Mouse (Mus musculus): ENCODE results near the gene Igsf9.

Gene Igsf9

DNA sequence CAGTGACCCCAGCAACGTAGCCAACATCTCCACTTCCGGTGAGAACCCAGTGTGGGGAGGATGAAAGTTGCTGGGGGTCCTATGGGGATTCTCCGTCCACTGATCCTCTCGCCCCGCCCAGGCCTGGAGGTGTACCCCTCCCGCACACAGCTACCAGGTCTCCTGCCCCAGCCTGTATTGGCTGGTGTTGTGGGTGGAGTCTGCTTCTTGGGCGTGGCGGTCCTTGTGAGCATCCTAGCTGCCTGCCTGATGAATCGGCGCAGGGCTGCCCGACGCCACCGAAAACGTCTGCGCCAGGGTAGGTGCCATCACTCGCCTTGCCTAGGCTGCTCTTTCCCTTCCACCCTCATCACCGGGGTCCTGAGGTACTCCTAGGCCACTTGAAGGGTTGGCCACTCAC lies 14.4 kb downstream of the Igsf9 start:
- no peak for DNase-seq (ENCODE audit: low spot score)

- DNase-seq (ENCODE audit: low spot score), result no peak
Observed at GRCm38 (mm10) chr1:172497428-172497827, 15.8 kb downstream of the Igsf9 start.

DNA sequence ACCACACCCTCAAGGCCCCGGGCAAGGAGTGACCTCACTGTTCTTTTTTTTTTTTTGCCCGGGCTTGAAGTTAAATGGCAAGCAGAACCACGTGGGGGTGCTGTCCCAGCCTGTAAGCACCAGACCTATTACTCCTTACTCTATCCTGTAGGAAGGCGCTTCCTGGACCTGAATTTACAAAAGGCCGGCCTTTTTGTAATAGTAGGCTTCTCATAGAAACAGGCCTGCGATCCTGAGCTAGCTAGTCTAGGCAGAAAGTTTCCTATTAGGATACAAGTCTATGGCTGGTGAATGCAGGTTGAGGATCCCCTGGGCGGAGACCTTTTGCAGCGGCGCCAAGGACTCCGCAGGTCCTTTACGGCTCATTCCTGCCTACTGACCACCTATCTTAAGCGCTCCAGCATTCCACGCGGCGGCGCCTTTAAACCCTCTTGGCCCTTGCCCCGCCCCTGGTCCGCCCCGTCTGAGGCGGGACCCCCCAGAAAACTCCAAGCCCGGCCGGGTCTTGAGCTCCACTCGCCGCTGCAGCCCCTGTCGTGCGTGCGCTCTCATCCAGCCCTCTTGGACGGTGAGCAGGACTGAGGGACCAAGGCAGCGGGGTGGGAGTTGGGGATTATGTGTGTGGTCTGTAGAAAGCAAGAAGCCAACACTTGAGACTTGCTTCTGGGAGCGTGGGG lies 18.3 kb downstream of the Igsf9 start, which contains the start of gene Tagln2:
Gene Tagln2, plus strand, starts transcription at position 283 of the 677 bp plus-strand sequence.
- DNase-seq (ENCODE audit: low spot score), result peak; percentile 84

GRCm38 (mm10) chr1:172500451-172501370 lies 19.1 kb downstream of the Igsf9 start:
- peak; percentile 48 for DNase-seq (ENCODE audit: low spot score)

- DNase-seq (ENCODE audit: low spot score), result peak; percentile 45
Observed at GRCm38 (mm10) chr1:172501371-172502144, 20.0 kb downstream of the Igsf9 start.

- peak; percentile 45 for DNase-seq (ENCODE audit: low spot score)
Observed at GRCm38 (mm10) chr1:172502145-172503110, 20.8 kb downstream of the Igsf9 start.

- no peak for DNase-seq (ENCODE audit: low spot score)
Observed at GRCm38 (mm10) chr1:172503111-172503997, 21.8 kb downstream of the Igsf9 start.

DNA sequence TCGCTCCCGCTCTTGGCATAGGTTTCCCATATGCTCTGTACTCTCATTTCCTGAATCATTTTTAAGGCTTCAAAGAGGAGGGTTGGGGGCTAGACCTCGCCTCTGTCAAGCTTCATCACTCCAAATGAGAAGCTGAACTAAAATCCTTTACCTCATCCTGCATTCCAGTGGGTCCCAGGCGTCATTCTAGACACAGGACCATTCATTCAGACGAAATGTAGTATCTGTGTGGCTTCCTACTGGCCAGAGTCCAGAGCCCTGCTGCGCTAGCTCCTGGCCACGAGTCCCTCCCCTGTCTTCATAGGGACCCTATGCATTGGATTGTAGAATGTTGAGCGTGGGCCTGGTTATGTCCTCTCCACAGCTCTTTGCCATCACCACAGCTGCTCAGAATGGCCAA lies 23.2 kb downstream of the Igsf9 start:
- no peak for DNase-seq (ENCODE audit: low spot score)

DNA sequence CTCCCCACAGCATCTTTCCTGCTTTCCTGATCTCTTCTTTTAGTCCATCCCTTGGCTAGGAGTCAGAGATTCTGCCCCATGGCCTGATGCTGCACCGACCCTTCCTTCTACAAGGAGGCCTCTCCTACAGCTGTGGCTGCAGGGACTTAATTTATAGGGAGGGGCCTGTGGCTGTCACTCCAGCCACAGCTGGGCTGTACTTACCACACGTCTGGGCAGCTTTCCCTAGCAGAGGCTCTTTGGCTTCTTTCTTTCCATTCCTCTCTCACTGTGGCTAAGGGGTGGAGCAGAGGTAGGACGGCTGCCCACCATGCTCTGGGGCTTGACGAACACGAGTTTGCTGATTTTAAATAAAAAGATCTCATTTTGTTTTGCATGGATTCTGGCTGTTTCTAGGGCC lies 25.4 kb downstream of the Igsf9 start:
- no peak for DNase-seq (ENCODE audit: low spot score)

DNA sequence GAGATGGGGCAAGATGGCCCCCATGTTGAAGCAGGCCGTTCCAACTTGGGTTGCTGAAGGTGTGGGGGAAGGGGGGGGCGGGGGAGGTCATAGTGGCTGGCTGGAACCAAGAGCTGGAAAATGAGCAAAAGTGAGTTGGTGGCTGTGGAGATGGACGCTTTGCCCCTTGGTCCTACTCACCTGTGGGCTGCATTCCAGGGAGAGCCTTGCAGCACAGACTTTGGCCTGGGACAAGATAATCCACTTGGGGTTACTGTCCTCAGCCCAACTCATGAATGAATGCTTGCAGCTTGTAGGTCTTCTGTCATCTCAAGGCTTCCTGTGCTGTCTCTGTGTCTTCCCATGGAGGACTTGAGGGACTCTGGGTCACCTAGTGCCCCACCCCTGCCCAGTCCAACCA lies 26.1 kb downstream of the Igsf9 start:
- DNase-seq (ENCODE audit: low spot score), result no peak

DNA sequence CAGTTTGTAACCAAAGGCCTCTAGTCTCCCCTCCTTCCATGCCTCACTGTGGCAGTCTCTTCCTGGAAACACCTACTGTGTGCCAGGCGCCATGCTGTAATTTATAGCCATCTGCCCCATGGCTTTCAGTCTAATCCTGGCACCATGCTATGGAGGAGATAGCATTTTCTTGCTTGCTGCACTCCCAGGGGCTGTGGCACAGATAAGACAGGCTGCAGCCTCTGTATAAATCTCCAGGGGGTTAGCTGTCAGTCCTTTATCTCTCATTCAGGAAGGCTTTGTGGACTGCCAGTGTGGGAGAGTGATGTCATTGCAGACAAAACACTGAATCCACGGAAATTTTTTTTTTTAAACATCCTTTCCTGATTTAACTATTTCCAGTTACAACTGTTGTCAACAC lies 26.6 kb downstream of the Igsf9 start:
- DNase-seq (ENCODE audit: low spot score), result no peak

DNA sequence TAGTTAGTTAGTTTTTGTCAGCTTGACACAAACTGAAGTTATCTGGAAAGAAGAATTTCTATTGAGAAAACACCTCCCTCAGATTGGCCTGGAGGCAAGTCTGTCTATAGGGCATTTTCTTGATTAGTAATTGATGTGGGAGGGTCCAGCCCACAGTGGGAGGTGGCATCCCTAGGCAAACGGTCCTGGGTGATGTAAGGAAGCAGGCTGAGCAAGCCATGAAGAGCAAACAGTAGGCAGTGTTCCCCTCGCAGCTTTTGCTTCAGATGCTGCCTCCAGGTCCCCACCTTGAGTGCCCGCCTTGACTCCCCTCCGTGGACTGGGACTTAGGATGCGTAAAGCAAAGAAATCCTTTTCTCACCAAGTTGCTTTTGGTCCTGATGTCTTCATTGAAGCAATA lies 27.6 kb downstream of the Igsf9 start:
- DNase-seq (ENCODE audit: low spot score), result no peak

DNA sequence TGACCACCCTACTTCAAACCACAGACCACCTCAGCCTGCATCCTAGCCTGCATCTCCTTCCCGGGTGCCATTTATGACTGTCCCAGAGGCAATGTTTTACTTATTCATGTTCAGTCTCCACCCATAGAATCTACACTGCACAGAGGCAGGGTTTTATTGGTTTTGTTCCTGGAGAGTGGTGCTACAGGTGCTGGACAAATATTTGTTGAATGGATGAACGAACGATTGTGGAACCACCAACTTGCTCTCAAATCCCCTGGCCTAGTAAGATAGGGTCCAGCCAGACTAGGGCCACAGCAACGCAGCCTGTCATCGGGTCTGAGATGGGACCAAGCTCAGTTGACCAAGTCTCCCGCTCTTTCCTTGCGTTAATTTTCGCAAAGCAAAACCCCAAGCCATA lies 28.4 kb downstream of the Igsf9 start:
- DNase-seq (ENCODE audit: low spot score), result no peak

- DNase-seq (ENCODE audit: low spot score), result no peak
Observed at GRCm38 (mm10) chr1:172510421-172510972, 28.9 kb downstream of the Igsf9 start.

- peak; percentile 49 for DNase-seq (ENCODE audit: low spot score)
Observed at GRCm38 (mm10) chr1:172512962-172513361, 31.4 kb downstream of the Igsf9 start.

DNA sequence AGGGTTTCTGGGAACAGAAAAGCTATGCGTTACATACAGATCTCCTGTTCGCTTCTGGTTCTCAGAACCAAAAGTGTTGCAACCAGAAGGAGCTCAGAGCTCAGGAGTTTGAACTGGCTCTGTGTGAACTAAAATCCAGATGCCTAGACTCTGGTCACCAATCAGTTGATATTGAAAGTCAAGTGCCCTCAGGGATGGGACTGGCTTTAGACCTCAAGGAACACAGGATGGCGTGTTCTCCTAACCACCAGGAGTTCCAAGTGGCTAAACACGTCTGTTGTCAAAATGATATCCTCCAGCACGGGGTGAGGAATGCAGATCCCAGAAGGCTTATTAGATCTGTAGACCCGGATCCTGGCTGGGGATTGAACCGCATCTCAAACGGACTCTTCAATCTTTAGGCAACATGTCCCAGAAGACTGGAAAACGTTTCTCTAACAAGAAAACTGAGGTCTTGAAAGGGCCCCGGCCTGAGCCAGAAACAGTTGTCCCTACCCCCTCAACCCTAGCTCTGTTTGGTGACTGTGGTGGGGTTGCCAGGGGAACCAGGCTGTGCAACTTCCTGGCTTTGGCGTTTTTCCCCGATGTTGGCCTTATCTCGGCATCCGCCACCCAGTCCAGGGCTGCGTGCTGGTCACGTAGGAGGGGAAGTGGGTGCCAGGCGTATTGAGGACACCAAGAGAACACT lies 32.1 kb downstream of the Igsf9 start:
- peak; percentile 38 for DNase-seq (ENCODE audit: low spot score)

DNA sequence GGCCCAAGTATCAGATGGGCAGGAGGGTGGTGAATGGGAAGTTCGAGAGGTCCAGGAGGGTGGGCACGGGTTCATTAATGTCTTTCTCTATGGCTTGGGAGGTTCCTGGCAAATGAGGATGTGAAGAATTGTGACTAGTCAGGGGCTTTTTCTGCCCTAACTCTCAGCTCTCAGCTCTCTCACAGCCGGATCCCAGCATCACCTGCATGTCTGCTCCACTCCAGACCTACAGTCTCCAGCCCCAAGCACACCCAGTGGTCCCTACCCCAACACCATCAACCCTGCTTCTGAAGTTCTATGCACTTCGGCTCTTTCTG lies 32.6 kb downstream of the Igsf9 start:
- DNase-seq (ENCODE audit: low spot score), result no peak

GRCm38 (mm10) chr1:172514551-172515268 lies 33.1 kb downstream of the Igsf9 start:
- no peak for DNase-seq (ENCODE audit: low spot score)

DNA sequence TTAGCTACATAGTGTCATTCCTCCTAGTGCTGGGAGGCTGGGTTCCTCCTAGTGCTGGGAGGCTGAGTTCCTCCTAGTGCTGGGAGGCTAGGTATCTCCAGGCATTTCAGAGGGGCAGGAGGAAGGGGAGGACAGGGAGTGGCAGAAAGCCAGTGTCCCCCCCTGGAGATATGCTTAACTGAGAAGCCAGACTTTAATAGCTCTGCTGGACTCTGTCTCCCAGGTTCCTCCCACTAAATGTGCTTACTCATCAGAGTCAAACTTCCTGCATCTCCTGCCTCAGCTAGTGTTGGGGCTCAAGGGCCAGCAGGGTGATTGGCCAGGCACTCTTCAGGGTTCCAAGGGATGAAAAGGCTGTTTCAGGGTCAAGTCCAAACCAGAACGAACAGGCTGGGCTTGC lies 33.8 kb downstream of the Igsf9 start:
- DNase-seq (ENCODE audit: low spot score), result no peak
